Mouse (Mus musculus): ENCODE data around the gene Slc31a2. TPM values are rescaled to one million over a fixed set of nuclear protein-coding genes. Genes with fewer than 3 reads are reported as not detected.
A peak's percentile ranks its signal among the peaks of the same experiment; 100 is the strongest.

The Slc31a2 gene
- polyA plus RNA-seq, 1 experiment: 10.7 TPM

- WGBS: 80% methylated on average over 3 of the region's 3 CpGs
- no peak for DNase-seq (ENCODE audit: low read depth, low spot score)
These were observed 14.9 kb downstream of the Slc31a2 start for GRCm38 (mm10) chr4:62277222-62277621.

- 39% methylated on average over 4 of the region's 4 CpGs for WGBS
- DNase-seq (ENCODE audit: low read depth, low spot score): no peak
These were observed 15.7 kb downstream of the Slc31a2 start for GRCm38 (mm10) chr4:62278081-62278480.

GRCm38 (mm10) chr4:62281319-62281718 lies 19.0 kb downstream of the Slc31a2 start:
- DNase-seq (ENCODE audit: low read depth, low spot score): no peak
- 65% methylated on average over 5 of the region's 5 CpGs for WGBS

GRCm38 (mm10) chr4:62282969-62283368 lies 20.6 kb downstream of the Slc31a2 start:
- DNase-seq (ENCODE audit: low read depth, low spot score): no peak
- 78% methylated on average over 7 of the region's 7 CpGs for WGBS

- DNase-seq (ENCODE audit: low read depth, low spot score): no peak
- 72% methylated on average over 8 of the region's 8 CpGs for WGBS
These were observed 23.2 kb downstream of the Slc31a2 start for GRCm38 (mm10) chr4:62285576-62285975.

- under 1% methylated on average over 55 of the region's 55 CpGs for WGBS
- peak; percentile 50 for DNase-seq (ENCODE audit: low read depth, low spot score)
These were observed 24.1 kb downstream of the Slc31a2 start for GRCm38 (mm10) chr4:62286257-62286991.

- no peak for DNase-seq (ENCODE audit: low read depth, low spot score)
- 7% methylated on average over 12 of the region's 12 CpGs for WGBS
These were observed 24.9 kb downstream of the Slc31a2 start for GRCm38 (mm10) chr4:62286992-62287900.

GRCm38 (mm10) chr4:62289226-62289625 lies 26.9 kb downstream of the Slc31a2 start:
- 85% methylated on average over 7 of the region's 7 CpGs for WGBS
- DNase-seq (ENCODE audit: low read depth, low spot score): no peak

- no peak for DNase-seq (ENCODE audit: low read depth, low spot score)
- 92% methylated on average over 9 of the region's 9 CpGs for WGBS
These were observed 28.6 kb downstream of the Slc31a2 start for GRCm38 (mm10) chr4:62290816-62291505.

GRCm38 (mm10) chr4:62292461-62293180 lies 30.3 kb downstream of the Slc31a2 start:
- no peak for DNase-seq (ENCODE audit: low read depth, low spot score)
- WGBS: 77% methylated on average over 8 of the region's 8 CpGs

GRCm38 (mm10) chr4:62293219-62293861 lies 31.0 kb downstream of the Slc31a2 start:
- WGBS: 72% methylated on average over 10 of the region's 10 CpGs
- no peak for DNase-seq (ENCODE audit: low read depth, low spot score)

- DNase-seq (ENCODE audit: low read depth, low spot score): no peak
- WGBS: 93% methylated on average over 1 of the region's 1 CpGs
These were observed 32.4 kb downstream of the Slc31a2 start for GRCm38 (mm10) chr4:62294741-62295140.

- DNase-seq (ENCODE audit: low read depth, low spot score): no peak
- WGBS: 83% methylated on average over 3 of the region's 3 CpGs
These were observed 35.1 kb downstream of the Slc31a2 start for GRCm38 (mm10) chr4:62297280-62298130.

- DNase-seq (ENCODE audit: low read depth, low spot score): no peak
- 70% methylated on average over 2 of the region's 2 CpGs for WGBS
These were observed 37.6 kb downstream of the Slc31a2 start for GRCm38 (mm10) chr4:62300001-62300400.

- no peak for DNase-seq (ENCODE audit: low read depth, low spot score)
- 54% methylated on average over 2 of the region's 2 CpGs for WGBS
These were observed 40.4 kb downstream of the Slc31a2 start for GRCm38 (mm10) chr4:62302795-62303194.

GRCm38 (mm10) chr4:62303288-62303687 lies 40.9 kb downstream of the Slc31a2 start:
- no peak for DNase-seq (ENCODE audit: low read depth, low spot score)
- WGBS: 42% methylated on average over 1 of the region's 1 CpGs

GRCm38 (mm10) chr4:62306301-62306700 lies 43.9 kb downstream of the Slc31a2 start:
- WGBS: 94% methylated on average over 1 of the region's 1 CpGs
- DNase-seq (ENCODE audit: low read depth, low spot score): no peak

- no peak for DNase-seq (ENCODE audit: low read depth, low spot score)
- 93% methylated on average over 4 of the region's 4 CpGs for WGBS
These were observed 44.5 kb downstream of the Slc31a2 start for GRCm38 (mm10) chr4:62306840-62307239.
